Mouse (Mus musculus) heart, embryonic 14.5 days (tissue): ENCODE measurements around the gene Pcdh7. TPM values are rescaled to one million over a fixed set of nuclear protein-coding genes. Genes with fewer than 3 reads are reported as not detected.
A peak's percentile ranks its signal among the peaks of the same experiment; 100 is the strongest.
"Not testable (repeated sequence)": the region's sequence is repeated elsewhere in the genome, so short reads cannot be mapped to it uniquely, and the experiment has no call there.

ENCODE experiments used
- ATAC-seq: fragments of 200-750 bp; cut with Nextera tagmentation; 2 replicates; pipeline ENCODE4 v1.8.0; 2017; ENCODE audit warnings: low read depth, moderate TSS enrichment; ENCODE audit not compliant: insufficient number of reproducible peaks, insufficient read depth, low FRiP score
- H3K27ac ChIP-seq, 2 experiments: fragments of 200-500 bp in 1 of 2; fragments of 300-500 bp in 1 of 2; sonication (generic) in 1 of 2; replicated peaks in 1 of 2; 2 replicates each; pipeline ENCODE4 v1.5.1; 2012 to 2014; ENCODE audit warnings: low read depth in 2 of 2, low read length in 2 of 2, control low read depth in 1 of 2, mild to moderate bottlenecking in 1 of 2, mixed read lengths in 1 of 2; ENCODE audit not compliant: control insufficient read depth in 1 of 2, insufficient read depth in 1 of 2
- H3K27me3 ChIP-seq: fragments of 300-500 bp; sonication (generic); 2 replicates; pipeline ENCODE4 v1.6.1; 2014; ENCODE audit warnings: mild to moderate bottlenecking, low read length, control low read depth; ENCODE audit not compliant: control insufficient read depth, insufficient read depth
- H3K36me3 ChIP-seq: fragments of 300-500 bp; sonication (generic); 2 replicates; pipeline ENCODE4 v1.6.1; 2014; ENCODE audit warnings: mild to moderate bottlenecking, control low read depth, low read length, mixed read lengths; ENCODE audit not compliant: control insufficient read depth, insufficient read depth
- H3K4me1 ChIP-seq, 2 experiments: fragments of 200-500 bp in 1 of 2; fragments of 300-500 bp in 1 of 2; sonication (generic) in 1 of 2; 2 replicates each; pipeline ENCODE4 v1.6.1; 2012 to 2014; ENCODE audit warnings: low read length in 2 of 2, control low read depth in 1 of 2, mixed read lengths in 1 of 2; ENCODE audit not compliant: control insufficient read depth in 2 of 2, insufficient read depth in 2 of 2
- H3K4me2 ChIP-seq: fragments of 300-500 bp; sonication (generic); 2 replicates; pipeline ENCODE4 v1.6.1; 2014; ENCODE audit warnings: mild to moderate bottlenecking, low read length
- H3K4me3 ChIP-seq, 2 experiments: fragments of 200-500 bp in 1 of 2; fragments of 300-500 bp in 1 of 2; sonication (generic) in 1 of 2; 2 replicates each; pipeline ENCODE4 v1.5.1; 2012 to 2014; ENCODE audit warnings: low read length in 2 of 2, mild to moderate bottlenecking in 2 of 2, control low read depth in 1 of 2, low read depth in 1 of 2, moderate library complexity in 1 of 2; ENCODE audit not compliant: control insufficient read depth in 1 of 2, insufficient read depth in 1 of 2
- H3K9ac ChIP-seq: fragments of 300-500 bp; sonication (generic); 2 replicates; pipeline ENCODE4 v1.6.1; 2014; ENCODE audit warnings: mild to moderate bottlenecking, low read length
- H3K9me3 ChIP-seq: fragments of 300-500 bp; sonication (generic); 2 replicates; pipeline ENCODE4 v1.6.1; 2016; ENCODE audit warnings: low read length, control low read depth; ENCODE audit not compliant: control insufficient read depth
- WGBS: fragments of 180-500 bp; shearing (Covaris S2); extraction: QIAGEN DNeasy Blood & Tissue Kit; methylation state at CpG from one replicate; pipeline ENCODE4 v1.1.7; 2014; 5-methylcytosine and 5-hydroxymethylcytosine counted together
- polyA plus RNA-seq: library from polyadenylated mRNA; unstranded; fragments of >200 nt; fragmentation: Nextera tagmentation; extraction: Ambion mirVana; gene quantifications from 2 replicates; pipeline ENCODE4 v1.2.1, GENCODE M21; 2014

Pcdh7 gene
- 32.9 and 35.6 TPM in 2 replicates for polyA plus RNA-seq

DNA sequence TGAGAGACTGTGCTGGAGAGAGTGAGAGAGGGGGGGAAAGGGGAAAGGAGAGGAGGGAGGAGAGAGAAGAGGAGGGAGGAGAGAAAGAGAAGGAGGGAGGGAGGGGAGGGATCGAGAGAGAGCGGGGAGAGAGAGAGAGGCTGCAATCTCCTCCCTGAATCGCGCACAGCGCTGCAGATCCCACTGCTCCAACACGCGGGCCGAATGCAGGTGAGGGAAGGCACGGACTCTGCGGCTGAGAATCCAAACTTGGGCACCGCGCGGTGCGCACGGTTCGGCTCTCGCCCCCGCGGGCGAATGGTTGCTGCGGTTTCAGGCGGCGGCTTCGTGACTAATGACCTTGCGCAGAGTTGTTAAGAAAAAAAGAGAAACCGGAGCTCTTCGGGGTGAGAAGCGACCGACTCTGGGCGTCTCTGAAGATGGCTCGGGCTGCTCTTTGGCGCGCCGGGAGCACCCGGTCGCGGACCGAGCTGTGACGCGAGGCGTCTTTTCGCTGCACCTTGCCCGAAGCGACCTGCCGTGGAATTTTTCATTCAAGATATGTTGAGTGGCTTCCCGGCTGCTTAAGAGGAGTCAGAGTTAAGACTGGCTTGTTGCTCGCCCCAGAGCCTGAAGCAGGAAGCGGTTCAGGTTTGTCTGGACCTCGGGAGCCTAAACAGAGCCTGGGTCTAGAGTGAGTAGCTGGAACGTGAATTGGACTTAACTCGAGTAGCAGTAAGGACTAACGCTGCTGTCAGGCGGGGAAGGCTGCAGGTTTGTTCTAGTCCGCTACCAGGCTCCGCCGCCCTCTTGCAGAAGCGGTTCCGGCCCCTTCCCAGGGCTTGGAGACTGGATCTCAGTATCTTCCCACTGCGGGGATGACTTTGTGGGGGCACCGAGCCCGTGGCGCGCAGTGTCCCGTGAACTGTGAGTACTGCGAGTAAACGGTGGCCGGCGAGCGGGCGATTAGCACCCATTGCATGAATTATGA is at the start of gene Pcdh7:
Gene Pcdh7, plus strand, starts transcription at position 62 of the 970 bp plus-strand sequence.
- peak; percentile 38 for ATAC-seq
- Histone ChIP-seq H3K36me3 (0 out of 2 replicates have a peak, but pooled peaks cover 3% of the 10 kb centered on the region), H3K27me3 (no peaks in the 10 kb centered on the region), H3K9me3 (no peaks in the 10 kb centered on the region), H3K4me1 (no peaks in the 10 kb centered on the region), H3K4me3 (peak within 1 kb of the TSS; percentile 51 to 79), H3K27ac (peak within 1 kb of the TSS; percentile 97 to 98), H3K9ac (peak within 1 kb of the TSS; percentile 83), H3K4me2 (peak within 1 kb of the TSS; percentile 85)
- under 1% methylated on average over 70 of the region's 70 CpGs for WGBS

DNA sequence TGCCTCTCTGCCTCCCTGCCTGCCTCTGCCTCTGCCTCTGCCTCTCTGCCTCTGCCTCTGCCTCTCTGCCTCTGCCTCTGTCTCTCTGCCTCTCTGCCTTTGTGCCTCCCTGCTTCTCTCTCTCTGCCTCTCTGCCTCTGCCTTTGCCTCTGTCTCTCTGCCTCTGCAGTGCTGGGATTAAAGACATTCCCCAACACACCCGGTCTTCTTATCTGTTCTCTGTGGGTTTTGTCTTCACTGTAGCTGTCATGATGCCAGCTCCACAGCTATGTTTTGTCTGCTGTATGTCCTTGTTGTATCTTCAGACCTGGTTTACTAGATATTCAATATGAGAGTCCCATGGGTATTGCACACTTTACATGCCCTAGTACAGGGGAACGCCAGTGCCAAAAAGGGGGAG is 40.8 kb upstream of the Pcdh7 start:
- not testable (repeated sequence) for ATAC-seq, H3K27me3 ChIP-seq
- 41% methylated on average over 2 of the region's 2 CpGs for WGBS

DNA sequence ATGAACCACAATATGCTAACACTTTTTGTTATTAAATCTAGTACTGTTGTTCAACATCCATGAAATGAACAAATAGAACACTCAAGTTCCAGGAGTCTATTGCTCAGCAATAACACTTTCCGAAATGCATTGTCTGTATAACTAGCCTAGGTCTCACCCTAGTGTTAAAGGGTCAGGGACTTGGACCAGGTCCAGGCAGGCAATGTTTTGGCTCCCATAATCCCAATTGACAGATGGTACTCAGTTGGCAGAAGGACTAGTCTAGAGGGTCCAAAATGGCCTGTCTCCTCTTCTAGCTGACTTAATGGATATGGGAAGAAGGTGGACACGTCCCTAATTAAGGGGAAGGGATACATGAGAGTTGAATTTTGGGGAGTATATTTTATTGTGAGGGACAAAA is 9.4 kb upstream of the Pcdh7 start:
- no peak overlapping the region for H3K27ac ChIP-seq
- no peak overlapping the region for H3K4me3 ChIP-seq
- H3K27me3 ChIP-seq, result no peaks in the 10 kb centered on the region
- 78% methylated on average over 2 of the region's 2 CpGs for WGBS
- ATAC-seq, result no peak
- H3K36me3 ChIP-seq, result no peaks in the 10 kb centered on the region
- no peak overlapping the region for H3K4me2 ChIP-seq
- H3K9ac ChIP-seq, result no peak overlapping the region
- H3K9me3 ChIP-seq, result no peaks in the 10 kb centered on the region
- no peaks in the 10 kb centered on the region for H3K4me1 ChIP-seq

More for the DNA sequence above, 40.8 kb upstream of the Pcdh7 start:
- not testable (repeated sequence) for H3K9ac ChIP-seq, H3K4me2 ChIP-seq, H3K4me1 ChIP-seq, H3K36me3 ChIP-seq, H3K27ac ChIP-seq, H3K9me3 ChIP-seq, H3K4me3 ChIP-seq

DNA sequence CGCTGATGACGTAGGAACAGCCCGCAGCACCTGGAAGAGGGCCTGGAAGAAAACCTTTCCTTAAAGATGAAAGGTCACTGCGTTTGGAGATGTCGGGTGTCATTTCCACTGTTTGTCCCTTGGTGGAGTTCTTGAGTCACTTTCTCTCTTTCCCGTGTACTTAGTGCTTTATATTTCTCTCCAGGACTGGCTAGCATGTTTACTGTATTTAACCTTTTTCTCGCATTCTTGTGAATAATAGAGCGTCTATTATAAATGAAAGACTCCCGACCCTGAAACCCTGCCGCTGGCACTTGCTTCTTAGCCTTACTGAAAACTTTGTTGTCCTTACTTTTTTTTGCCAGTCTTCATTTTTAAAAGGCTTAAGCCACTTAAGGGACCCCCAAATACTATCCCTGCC is 3.8 kb upstream of the Pcdh7 start:
- Histone ChIP-seq H3K36me3 (no peaks in the 10 kb centered on the region), H3K9me3 (no peaks in the 10 kb centered on the region), H3K4me1 (no peaks in the 10 kb centered on the region), H3K27me3 (no peaks in the 10 kb centered on the region), H3K4me3 (peak overlapping the region; percentile 51 to 79; a peak in 3 of 4 replicates), H3K4me2 (peak overlapping the region; percentile 85), H3K9ac (peak overlapping the region; percentile 83), H3K27ac (peak overlapping the region in 1 of 2 experiments; percentile 98; a peak in 2 of 4 replicates)
- no peak for ATAC-seq
- WGBS, result 2% methylated on average over 10 of the region's 10 CpGs

DNA sequence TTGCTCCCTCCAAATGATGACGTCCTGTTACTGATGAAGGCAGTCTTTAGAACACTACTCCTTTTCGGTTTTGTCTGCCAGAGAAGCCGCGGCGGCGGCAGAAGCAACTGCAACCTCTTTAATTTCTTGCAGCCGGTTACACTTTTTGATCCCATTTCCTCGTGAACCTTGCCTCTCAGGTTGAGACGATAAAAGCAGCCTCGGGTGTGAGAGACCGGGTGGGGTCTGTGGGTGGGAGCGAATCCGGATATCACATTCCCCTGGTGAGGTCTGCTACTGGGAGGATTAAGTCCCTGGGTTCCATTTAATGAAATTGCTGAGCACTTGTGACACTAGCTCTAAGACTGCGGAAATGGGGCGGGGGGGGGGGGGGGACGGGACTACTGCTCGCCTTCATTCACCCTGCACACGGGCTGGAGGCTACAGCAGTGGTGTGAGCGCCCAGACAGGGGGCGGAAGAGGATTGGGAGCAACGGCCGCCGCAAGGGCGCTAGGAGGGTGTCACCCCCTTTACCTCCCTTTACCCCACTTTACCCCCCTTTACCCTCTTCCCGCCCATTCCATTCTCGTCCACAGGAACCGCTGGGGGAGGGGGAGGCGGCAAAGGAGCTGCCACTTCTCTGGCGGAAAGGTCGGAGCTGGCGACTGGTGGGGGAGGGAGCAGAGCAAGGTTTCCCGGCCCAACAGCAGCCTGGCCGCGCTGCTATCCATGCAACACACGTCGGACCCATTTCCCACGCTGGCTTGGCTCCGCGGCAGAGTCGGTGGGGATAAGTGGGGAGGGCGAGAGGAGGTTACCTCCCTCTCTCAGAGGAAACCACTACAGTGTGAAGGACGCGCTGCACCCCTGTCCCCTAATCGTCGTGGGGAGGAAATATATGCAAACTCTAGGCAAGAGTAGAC is 2.9 kb upstream of the Pcdh7 start:
- peak overlapping the region; percentile 51 to 79 for H3K4me3 ChIP-seq
- H3K9ac ChIP-seq, result peak overlapping the region; percentile 83
- peak overlapping the region; percentile 97 to 98 for H3K27ac ChIP-seq
- peak overlapping the region; percentile 85 for H3K4me2 ChIP-seq
- no peaks in the 10 kb centered on the region for H3K4me1 ChIP-seq
- WGBS, result under 1% methylated on average over 38 of the region's 45 CpGs
- H3K36me3 ChIP-seq, result no peaks in the 10 kb centered on the region
- peak; percentile 32 for ATAC-seq
- no peaks in the 10 kb centered on the region for H3K9me3 ChIP-seq
- H3K27me3 ChIP-seq, result no peaks in the 10 kb centered on the region

DNA sequence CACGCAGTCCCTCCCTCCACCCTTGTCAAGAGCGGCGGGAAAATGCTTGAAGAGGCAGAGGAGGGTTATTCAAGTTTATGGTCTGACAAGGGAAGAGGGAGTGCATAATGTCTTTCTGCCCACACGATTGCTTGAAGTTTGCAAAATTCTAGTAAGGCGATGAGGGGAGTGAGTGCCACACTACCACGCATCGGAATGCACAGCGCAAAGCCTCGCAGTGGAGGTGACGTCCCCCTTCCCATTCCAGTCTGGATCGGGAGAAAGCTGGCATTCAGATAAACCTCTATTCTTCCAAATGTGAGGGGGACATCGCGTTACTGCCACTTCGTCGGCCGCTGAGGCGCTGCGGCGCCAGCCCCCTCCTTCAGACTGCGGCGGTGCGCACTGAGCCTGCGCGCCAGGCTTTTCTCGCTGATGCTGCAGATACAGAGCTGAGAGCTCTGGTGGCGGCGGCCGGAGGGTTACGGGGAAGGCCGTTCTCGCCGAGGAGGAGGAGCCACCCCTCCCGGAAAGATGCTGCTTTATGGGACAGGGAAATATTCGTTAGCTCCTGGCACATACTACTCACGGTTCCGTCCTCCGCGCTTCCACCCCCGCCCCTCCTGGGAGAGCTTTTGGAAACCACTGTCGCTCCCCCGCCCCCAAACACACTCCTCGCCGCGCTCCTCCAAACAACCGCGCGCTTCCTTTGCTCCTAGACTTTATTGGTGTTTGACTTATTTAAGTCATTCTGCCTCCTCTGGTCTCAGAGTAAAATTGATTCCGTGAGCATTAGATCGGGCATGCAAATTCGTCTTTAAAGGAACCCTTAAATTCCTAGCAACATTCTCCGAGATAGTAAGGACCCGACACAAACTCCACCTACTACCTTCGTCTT is 2.0 kb upstream of the Pcdh7 start:
- under 1% methylated on average over 52 of the region's 53 CpGs for WGBS
- no peaks in the 10 kb centered on the region for H3K36me3 ChIP-seq
- peak; percentile 60 for ATAC-seq
- peak overlapping the region; percentile 97 to 98 for H3K27ac ChIP-seq
- H3K4me3 ChIP-seq, result peak overlapping the region; percentile 51 to 79
- H3K9ac ChIP-seq, result peak overlapping the region; percentile 83
- H3K9me3 ChIP-seq, result no peaks in the 10 kb centered on the region
- H3K27me3 ChIP-seq, result no peaks in the 10 kb centered on the region
- H3K4me2 ChIP-seq, result peak overlapping the region; percentile 85
- H3K4me1 ChIP-seq, result no peaks in the 10 kb centered on the region
